Mouse (Mus musculus) 416B (cell line): ENCODE measurements around the gene Lce1l.
"Not testable (repeated sequence)": the region's sequence is repeated elsewhere in the genome, so short reads cannot be mapped to it uniquely, and the experiment has no call there.

ENCODE experiments used
- DNase-seq: peaks from one replicate; pipeline ENCODE4 v3.0.0; 2011; ENCODE audit warnings: low read depth

Gene Lce1l

GRCm38 (mm10) chr3:92851186-92851585 is at the start of gene Lce1l:
TSS of gene Lce1l (minus strand) at chr3:92851286.
- no peak for DNase-seq

GRCm38 (mm10) chr3:92894489-92894888 is 43.4 kb upstream of the Lce1l start:
- DNase-seq = no peak

DNA sequence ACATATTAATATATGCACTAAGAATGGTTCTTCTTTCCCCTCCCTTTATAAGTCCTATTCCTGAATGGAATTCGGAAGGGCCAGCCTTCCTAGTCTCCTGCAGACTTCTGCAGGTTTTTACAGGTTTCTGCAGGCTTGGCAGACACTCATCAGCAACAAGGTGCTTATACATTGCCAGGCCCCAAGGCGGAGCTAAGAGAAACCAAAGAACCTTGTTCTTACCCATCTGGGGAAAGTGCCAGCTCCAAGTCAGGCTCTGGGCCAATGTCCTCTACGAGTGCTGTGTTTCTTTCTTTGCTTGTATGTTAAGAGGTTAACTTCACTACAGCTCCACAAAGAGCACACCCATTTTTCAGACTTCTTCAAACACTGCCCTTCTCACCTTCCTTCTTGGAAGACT is 43.0 kb upstream of the Lce1l start:
- no peak for DNase-seq

- DNase-seq = no peak
Observed at GRCm38 (mm10) chr3:92874180-92874579, 23.1 kb upstream of the Lce1l start.

DNA sequence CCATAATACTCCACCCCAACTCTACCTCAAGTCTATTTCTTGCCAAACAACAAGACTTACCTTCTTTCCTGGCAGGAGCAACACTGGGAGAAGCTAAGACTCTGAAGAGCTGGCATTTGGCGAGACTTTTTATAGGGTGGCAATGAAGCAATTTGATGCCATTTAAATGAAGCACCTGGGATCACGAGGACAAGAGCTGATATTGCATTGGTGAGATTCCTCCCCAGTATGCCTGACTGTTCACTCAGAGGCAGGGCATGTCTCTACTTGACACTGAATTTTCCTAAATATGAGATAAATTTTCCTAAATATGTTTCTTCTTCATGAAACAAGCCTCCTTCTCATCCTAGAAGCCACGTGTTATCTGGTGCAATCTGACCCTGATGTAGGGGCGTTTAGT is 19.0 kb upstream of the Lce1l start, which contains the start of gene 2310050C09Rik:
2310050C09Rik (minus strand) TSS at position 101 of the 400 bp plus-strand sequence.
- DNase-seq = no peak

DNA sequence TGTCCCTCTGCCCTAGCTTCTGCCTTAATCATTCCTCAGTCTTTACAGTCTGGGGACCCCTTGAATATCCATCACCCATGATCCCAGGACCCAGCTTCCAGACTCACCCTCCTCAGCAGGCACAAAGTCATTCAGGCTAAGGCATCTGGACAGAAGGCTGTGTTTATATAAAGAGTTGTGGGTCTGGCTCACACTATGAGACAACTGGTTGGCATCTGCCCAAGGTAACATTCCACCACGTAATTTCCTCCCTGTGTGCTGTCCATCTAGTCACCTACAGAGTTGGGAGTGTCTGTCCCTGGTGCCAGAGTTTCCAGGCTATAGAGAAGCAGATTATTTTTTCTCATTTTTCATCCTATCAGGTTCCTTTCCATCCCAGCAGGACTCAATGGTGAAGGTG is 24.0 kb downstream of the Lce1l start, which contains the start of gene Kprp:
Kprp (minus strand) TSS at position 140 of the 400 bp plus-strand sequence.
- no peak for DNase-seq

GRCm38 (mm10) chr3:92825808-92826207 is 25.3 kb downstream of the Lce1l start:
- DNase-seq = peak; percentile 8

DNA sequence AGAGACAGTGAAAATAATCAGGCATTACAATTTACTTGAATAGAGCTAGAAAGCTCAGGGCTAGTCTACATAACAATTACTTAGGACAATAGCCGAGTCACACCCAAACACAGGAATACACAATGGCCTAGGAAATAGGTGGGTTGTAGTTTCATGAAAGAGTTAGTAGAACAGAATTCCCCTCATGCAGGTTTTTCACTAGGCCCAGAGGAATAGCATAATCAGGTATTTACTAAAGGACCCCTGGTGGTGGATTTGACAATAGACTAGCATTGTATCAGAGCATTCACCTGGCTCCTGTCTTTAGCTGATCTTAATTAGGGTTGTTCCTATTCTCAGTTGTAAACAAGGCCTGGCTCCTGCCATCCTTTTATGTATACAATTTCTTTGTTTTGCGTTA is 35.0 kb downstream of the Lce1l start:
- not testable (repeated sequence) for DNase-seq

DNA sequence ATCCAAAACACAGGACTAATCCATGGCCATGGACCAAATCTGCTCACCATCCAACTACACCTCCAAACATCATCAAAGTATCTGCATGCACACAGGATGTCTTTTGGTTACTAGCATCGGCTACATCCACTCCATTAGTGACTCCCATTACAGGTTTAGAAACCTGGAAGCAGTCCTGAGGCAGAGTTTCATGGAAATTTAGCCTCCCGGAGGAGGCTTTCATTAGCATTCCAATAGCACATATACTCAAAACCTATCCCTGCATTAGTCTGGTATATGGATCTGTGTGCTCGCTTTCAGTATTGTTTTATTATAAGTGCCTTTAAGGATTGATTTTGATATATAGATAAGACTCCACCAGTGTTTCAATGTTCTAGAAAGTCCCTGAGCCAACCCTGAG is 35.5 kb downstream of the Lce1l start:
- DNase-seq = no peak

GRCm38 (mm10) chr3:92807791-92808190 is 43.3 kb downstream of the Lce1l start, which contains the start of gene Lce1k:
TSS of gene Lce1k (minus strand) at chr3:92807891.
- DNase-seq = no peak
